Mouse (Mus musculus): ENCODE data around the gene Cx3cl1.

Gene Cx3cl1

GRCm38 (mm10) chr8:94771941-94772670 is at the start of gene Cx3cl1:
Gene Cx3cl1 (plus strand): TSS chr8:94772009.
- DNase-seq (ENCODE audit: low spot score in 2 of 2): peak; percentile 86 to 87

GRCm38 (mm10) chr8:94725998-94726397 is 45.8 kb upstream of the Cx3cl1 start:
- no peak for DNase-seq (ENCODE audit: low spot score in 2 of 2)

GRCm38 (mm10) chr8:94729301-94729700 is 42.5 kb upstream of the Cx3cl1 start:
- no peak for DNase-seq (ENCODE audit: low spot score in 2 of 2)

GRCm38 (mm10) chr8:94733821-94734465 is 37.9 kb upstream of the Cx3cl1 start:
- no peak for DNase-seq (ENCODE audit: low spot score in 2 of 2)

GRCm38 (mm10) chr8:94734735-94735350 is 37.0 kb upstream of the Cx3cl1 start:
- no peak for DNase-seq (ENCODE audit: low spot score in 2 of 2)

- peak; percentile 28 to 33 for DNase-seq (ENCODE audit: low spot score in 2 of 2)
Measured at GRCm38 (mm10) chr8:94735426-94736094, 36.2 kb upstream of the Cx3cl1 start.

GRCm38 (mm10) chr8:94739829-94740228 is 32.0 kb upstream of the Cx3cl1 start:
- DNase-seq (ENCODE audit: low spot score in 2 of 2): no peak

- no peak for DNase-seq (ENCODE audit: low spot score in 2 of 2)
Measured at GRCm38 (mm10) chr8:94740591-94740990, 31.2 kb upstream of the Cx3cl1 start.

- no peak for DNase-seq (ENCODE audit: low spot score in 2 of 2)
Measured at GRCm38 (mm10) chr8:94741726-94742125, 30.1 kb upstream of the Cx3cl1 start.

- no peak for DNase-seq (ENCODE audit: low spot score in 2 of 2)
Measured at GRCm38 (mm10) chr8:94744484-94744883, 27.3 kb upstream of the Cx3cl1 start.

GRCm38 (mm10) chr8:94744972-94745371 is 26.8 kb upstream of the Cx3cl1 start:
- no peak for DNase-seq (ENCODE audit: low spot score in 2 of 2)

- no peak for DNase-seq (ENCODE audit: low spot score in 2 of 2)
Measured at GRCm38 (mm10) chr8:94745476-94746184, 26.2 kb upstream of the Cx3cl1 start, which contains the start of gene Ccl22. Gene Ccl22 (plus strand): TSS chr8:94745590.

- DNase-seq (ENCODE audit: low spot score in 2 of 2): no peak
Measured at GRCm38 (mm10) chr8:94746832-94747231, 25.0 kb upstream of the Cx3cl1 start.

GRCm38 (mm10) chr8:94748363-94748762 is 23.4 kb upstream of the Cx3cl1 start:
- DNase-seq (ENCODE audit: low spot score in 2 of 2): no peak

GRCm38 (mm10) chr8:94749942-94750341 is 21.9 kb upstream of the Cx3cl1 start:
- no peak for DNase-seq (ENCODE audit: low spot score in 2 of 2)

- no peak for DNase-seq (ENCODE audit: low spot score in 2 of 2)
Measured at GRCm38 (mm10) chr8:94751023-94751849, 20.6 kb upstream of the Cx3cl1 start.

- no peak for DNase-seq (ENCODE audit: low spot score in 2 of 2)
Measured at GRCm38 (mm10) chr8:94754006-94754405, 17.8 kb upstream of the Cx3cl1 start.

GRCm38 (mm10) chr8:94754486-94754885 is 17.3 kb upstream of the Cx3cl1 start:
- DNase-seq (ENCODE audit: low spot score in 2 of 2): no peak

- no peak for DNase-seq (ENCODE audit: low spot score in 2 of 2)
Measured at GRCm38 (mm10) chr8:94767035-94767434, 4.8 kb upstream of the Cx3cl1 start.

GRCm38 (mm10) chr8:94770945-94771344 is 864 bp upstream of the Cx3cl1 start:
- no peak for DNase-seq (ENCODE audit: low spot score in 2 of 2)

- DNase-seq (ENCODE audit: low spot score in 2 of 2): no peak
Measured at GRCm38 (mm10) chr8:94773048-94773447, 1.2 kb downstream of the Cx3cl1 start.
